Mouse (Mus musculus): Measurements from ENCODE around the gene Lsamp.

The Lsamp gene

GRCm38 (mm10) chr16:40692292-40692691 is 708.1 kb downstream of the Lsamp start:
- peak; percentile 59 for DNase-seq

- DNase-seq = no peak
These were observed 713.1 kb downstream of the Lsamp start for GRCm38 (mm10) chr16:40697253-40697652.

- DNase-seq = no peak
These were observed 724.4 kb downstream of the Lsamp start for GRCm38 (mm10) chr16:40708558-40708957.

GRCm38 (mm10) chr16:40709574-40709973 is 725.4 kb downstream of the Lsamp start:
- DNase-seq = no peak

- DNase-seq = no peak
These were observed 725.9 kb downstream of the Lsamp start for GRCm38 (mm10) chr16:40710068-40710467.

GRCm38 (mm10) chr16:40710491-40710890 is 726.3 kb downstream of the Lsamp start:
- DNase-seq = no peak

- DNase-seq = no peak
These were observed 729.6 kb downstream of the Lsamp start for GRCm38 (mm10) chr16:40713725-40714124.

- DNase-seq = peak; percentile 66
These were observed 754.9 kb downstream of the Lsamp start for GRCm38 (mm10) chr16:40739015-40739414.

- DNase-seq = peak; percentile 38
These were observed 755.6 kb downstream of the Lsamp start for GRCm38 (mm10) chr16:40739771-40740170.

GRCm38 (mm10) chr16:40740273-40740672 is 756.1 kb downstream of the Lsamp start:
- peak; percentile 19 for DNase-seq

GRCm38 (mm10) chr16:40827191-40827590 is 843.0 kb downstream of the Lsamp start:
- DNase-seq = peak; percentile 5

GRCm38 (mm10) chr16:40831536-40831935 is 847.4 kb downstream of the Lsamp start:
- DNase-seq = peak; percentile 36

- no peak for DNase-seq
These were observed 857.6 kb downstream of the Lsamp start for GRCm38 (mm10) chr16:40841765-40842164.

GRCm38 (mm10) chr16:40866733-40867132 is 882.6 kb downstream of the Lsamp start:
- no peak for DNase-seq

- peak; percentile 38 for DNase-seq
These were observed 894.1 kb downstream of the Lsamp start for GRCm38 (mm10) chr16:40878301-40878700.

GRCm38 (mm10) chr16:40881942-40882341 is 897.8 kb downstream of the Lsamp start:
- no peak for DNase-seq

- DNase-seq = no peak
These were observed 907.2 kb downstream of the Lsamp start for GRCm38 (mm10) chr16:40891338-40891737.

GRCm38 (mm10) chr16:40897768-40898327 is 913.7 kb downstream of the Lsamp start:
- DNase-seq = no peak

GRCm38 (mm10) chr16:40907892-40908291 is 923.7 kb downstream of the Lsamp start:
- no peak for DNase-seq

GRCm38 (mm10) chr16:40914141-40914540 is 930.0 kb downstream of the Lsamp start:
- no peak for DNase-seq

- no peak for DNase-seq
These were observed 946.4 kb downstream of the Lsamp start for GRCm38 (mm10) chr16:40930596-40930995.

GRCm38 (mm10) chr16:40942266-40942665 is 958.1 kb downstream of the Lsamp start:
- DNase-seq = peak; percentile 4

GRCm38 (mm10) chr16:40945834-40946233 is 961.7 kb downstream of the Lsamp start:
- no peak for DNase-seq

GRCm38 (mm10) chr16:40948013-40948412 is 963.9 kb downstream of the Lsamp start:
- no peak for DNase-seq

- DNase-seq = no peak
These were observed 975.0 kb downstream of the Lsamp start for GRCm38 (mm10) chr16:40959211-40959610.
